Mouse (Mus musculus): ENCODE data around the gene Olfr1417.
"Not testable (repeated sequence)": the region's sequence is repeated elsewhere in the genome, so short reads cannot be mapped to it uniquely, and the experiment has no call there.

Gene Olfr1417

DNA sequence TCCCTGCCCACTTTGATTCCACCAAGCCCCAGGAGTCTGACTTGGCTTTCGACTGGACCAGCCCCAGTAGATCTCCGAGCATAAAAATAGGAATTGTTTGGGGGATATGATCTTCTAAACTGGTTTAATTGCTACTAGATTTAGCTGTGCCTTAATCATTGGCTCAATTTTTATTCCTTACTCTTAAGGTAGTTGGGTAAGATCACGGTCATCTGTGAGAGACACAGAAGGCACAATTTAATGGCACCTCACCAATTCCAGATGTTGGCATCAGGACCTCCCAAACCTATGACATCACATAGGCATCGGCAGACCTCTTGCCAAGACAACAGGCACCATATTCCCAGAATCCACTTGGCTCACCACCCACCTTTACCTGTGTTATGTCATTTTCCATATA, at the start of gene Olfr1417:
Gene Olfr1417 (minus strand): TSS at position 101 of the 400 bp plus-strand sequence.
- DNase-seq: no peak

- DNase-seq: no peak
Measured at GRCm38 (mm10) chr19:11886265-11886664, 47.2 kb upstream of the Olfr1417 start, which contains the start of gene Olfr1420. TSS of gene Olfr1420 (plus strand) at chr19:11886565.

DNA sequence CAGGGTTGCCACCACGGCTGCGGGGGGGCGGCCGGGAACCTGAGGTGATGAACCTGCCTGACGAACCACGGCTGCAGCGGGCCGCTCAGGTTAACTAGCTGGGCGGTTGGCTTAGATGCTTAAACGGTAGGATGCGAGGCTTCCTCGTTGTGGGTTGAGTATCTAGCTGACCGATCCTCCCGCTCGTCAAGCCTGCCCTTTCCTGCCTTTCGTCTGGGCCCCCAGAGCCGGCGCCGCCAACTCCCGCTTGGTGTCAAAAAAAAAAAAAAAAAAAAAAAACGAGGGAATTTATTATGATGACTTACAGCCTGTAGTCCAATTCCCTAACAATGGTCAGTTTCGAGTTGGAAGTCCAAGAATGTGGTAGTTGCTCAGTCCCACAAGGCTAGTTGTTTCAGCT, 39.4 kb upstream of the Olfr1417 start:
- DNase-seq: not testable (repeated sequence)

GRCm38 (mm10) chr19:11875006-11875405, 36.0 kb upstream of the Olfr1417 start, which contains the start of gene Olfr1419:
TSS of gene Olfr1419 (minus strand) at chr19:11875106.
- DNase-seq: no peak

DNA sequence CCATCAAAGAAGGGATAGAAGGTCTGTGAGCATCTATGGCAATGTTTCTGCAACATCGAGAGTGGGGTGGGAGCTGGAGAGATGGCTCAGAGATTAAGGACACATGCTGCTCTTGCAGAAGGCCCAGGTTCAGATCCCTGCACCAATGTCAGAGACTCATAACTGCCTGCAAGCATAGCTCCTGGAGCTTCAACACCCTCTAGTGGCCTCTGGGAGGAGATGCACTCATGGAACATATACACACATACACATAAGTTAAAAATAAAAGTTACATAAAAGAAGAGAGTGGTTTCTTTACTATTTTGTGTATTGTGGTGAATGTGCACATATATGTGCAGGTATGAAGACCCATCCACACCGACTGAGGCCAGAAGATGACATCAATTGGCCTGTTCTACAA, 28.8 kb upstream of the Olfr1417 start:
- no peak for DNase-seq

DNA sequence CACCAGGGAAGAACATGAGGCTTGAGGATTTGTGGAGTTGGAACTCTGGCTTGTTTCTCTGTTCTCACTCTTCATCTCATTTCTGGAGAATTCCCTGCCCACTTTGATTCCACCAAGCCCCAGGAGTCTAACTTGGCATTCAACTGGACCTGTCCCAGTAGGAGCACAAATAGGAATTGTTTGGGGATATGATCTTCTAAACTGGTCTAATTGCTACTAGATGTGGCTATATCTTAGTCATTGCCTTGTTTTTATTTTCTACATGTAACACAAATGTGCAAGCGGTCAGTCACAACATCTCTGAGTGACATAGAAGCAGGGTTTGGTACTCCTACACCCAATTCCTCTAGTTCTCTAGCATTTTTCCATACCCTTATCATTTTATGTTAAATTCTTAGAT, 21.9 kb upstream of the Olfr1417 start, which contains the start of gene Olfr1418:
Gene Olfr1418 (minus strand): TSS at position 101 of the 400 bp plus-strand sequence.
- no peak for DNase-seq

- DNase-seq: no peak
Measured at GRCm38 (mm10) chr19:11856506-11856905, 17.5 kb upstream of the Olfr1417 start.

DNA sequence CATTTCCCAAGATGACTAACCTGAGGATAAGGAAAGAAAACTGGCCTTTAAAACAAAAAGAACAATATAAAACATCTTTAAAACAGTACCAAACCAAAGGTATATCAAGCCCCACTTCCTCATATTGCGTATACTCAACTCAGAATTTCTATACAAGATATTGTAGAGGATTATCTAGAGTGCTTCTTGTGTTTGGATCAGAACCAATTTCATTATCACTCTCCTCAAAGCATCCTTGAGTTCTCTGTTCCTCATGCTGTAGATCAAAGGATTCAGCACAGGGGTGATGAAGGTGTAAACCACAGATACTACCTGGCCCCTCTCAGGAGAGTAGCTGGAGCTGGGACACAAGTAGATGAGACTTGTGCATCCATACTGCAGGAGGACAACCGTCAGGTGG, 15.8 kb upstream of the Olfr1417 start:
- no peak for DNase-seq

GRCm38 (mm10) chr19:11852652-11853051, 13.6 kb upstream of the Olfr1417 start:
- DNase-seq: no peak

DNA sequence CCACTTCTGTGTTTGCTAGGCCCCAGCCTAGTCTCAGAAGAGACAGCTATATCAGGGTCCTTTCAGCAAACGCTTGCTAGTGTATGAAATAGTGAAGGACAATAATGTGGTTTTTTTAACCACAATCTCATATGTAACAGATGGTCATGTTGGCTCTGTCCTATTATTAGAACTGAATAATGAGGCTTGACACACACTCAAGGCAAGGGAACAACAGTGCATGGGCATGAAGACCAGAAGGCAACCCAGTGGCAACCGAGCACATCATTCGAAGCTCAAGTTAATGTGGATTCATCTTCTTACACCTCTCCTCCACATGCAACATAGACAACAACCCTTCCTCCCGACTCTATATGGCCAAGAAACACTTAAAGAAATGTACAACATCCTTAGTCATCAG, 7.3 kb upstream of the Olfr1417 start:
- DNase-seq: no peak

DNA sequence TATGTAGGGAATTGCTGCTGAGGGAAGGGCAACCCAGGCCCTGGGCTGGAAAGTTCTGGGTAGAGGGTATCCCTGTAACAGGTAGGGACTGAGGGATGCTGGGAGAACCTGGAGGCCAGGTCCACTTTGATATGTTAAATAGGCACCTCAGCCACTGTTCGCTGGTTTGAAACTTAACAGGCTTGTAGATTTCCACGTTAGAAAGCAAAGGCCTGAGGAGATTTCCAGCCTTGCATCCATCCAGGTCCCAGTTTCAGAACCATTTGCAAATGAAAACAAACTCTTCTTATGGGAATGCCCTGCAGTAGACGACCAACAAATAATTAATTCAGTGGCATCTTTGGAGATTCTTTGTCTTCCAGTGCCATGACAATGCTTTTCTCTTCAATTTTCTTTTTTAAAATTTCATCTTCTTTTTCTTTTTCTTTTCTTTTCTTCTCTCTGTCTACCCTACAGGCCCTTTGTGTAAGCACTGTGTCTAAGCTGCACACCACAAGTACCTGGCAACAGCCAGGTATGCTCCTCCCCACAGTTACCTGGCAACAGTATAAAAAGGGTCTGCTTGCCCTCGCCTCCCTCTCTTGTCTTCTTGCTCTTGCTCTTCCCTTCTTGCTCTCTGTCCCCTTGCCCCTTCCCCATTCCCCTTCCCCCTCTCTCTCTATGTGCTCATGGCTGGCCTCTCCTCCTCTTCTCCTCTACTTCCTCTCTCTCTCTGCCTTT, 15.5 kb downstream of the Olfr1417 start:
- DNase-seq: no peak

DNA sequence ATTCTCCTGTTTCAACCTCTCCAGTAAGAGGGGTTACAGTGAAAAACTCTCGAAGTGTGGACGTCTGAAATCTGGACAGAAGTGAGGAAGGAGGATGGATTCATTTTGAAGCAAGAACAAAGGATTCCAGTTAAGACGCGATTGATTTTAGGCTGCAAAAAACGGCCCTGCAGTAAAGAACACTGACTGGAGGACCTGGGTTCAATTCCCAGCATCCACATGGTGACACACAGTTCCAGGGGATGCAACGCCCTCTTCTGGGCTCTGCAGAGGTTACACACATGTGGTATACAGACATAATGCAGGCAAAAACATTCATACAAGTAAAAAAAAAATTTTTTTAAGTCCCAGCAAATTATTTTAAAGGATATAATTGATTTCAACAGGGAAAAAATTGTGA, 18.8 kb downstream of the Olfr1417 start:
- no peak for DNase-seq

DNA sequence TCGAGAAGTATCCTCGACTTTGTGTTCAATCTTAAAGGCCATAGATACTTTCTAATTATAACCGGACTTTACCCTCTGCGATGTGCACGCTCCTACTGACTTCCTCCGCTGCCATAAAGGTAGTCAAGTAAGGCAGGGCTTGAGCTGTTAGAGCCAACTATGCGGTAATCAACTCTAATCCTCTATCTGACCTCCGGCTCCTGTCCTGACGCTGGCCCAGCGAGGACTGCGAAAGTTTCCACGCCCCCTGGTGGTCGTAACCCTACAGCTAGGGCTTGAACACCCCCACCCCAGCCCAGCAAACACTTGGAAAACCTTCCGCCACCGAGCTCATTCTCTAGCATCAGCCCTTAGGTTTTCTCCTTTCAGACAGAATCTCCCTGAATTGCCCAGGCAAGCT, 19.2 kb downstream of the Olfr1417 start:
- DNase-seq: peak; percentile 71

GRCm38 (mm10) chr19:11819143-11819700, 19.8 kb downstream of the Olfr1417 start, which contains the start of gene Stx3:
TSS of gene Stx3 (minus strand) at chr19:11819403.
- no peak for DNase-seq

DNA sequence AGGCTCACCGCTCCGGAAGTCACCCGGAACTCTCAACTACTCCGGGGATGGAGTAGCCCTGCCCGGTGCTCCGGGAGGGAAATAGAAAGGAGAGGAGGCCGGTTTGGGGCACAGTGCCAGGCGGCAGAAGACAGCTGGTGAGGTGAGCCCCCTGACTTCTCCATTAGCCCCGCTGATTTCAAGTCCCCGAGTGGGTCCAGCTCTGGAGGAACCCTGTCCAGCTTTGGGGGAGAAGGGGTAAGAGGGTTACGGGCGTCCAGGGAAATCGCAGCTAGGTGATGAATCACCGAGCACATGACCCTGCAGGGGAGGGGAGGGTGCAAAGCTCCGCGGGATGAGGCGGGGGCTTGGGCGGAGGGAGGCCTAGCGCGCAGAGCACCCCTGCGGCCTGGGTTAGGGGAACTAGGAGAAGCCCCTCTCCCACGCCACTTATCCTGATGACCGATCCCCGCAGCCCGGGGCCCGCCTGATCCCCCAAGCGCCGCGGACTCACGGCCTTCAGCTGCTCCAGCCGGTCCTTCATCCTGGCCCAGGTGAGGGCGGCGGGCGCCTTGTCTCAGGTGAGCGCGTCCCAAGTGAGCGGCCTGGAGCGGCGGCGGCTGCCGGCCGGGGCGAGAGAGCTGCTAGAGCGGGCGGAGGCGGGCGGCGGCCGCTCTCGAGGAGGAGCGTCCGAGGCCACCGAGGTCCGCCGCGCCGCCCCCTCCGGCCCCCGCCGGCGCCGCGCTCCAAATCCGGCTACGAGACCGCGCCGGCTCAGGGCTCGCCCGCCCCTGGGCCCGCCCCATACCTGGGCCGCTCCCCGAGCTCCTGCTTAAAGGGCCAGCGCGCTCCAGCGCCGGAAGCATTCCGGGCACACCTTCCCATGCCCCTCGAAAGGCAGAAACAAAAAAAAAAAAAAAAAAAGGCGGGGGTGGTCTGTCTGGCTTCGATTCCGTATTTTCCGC, 20.5 kb downstream of the Olfr1417 start:
- DNase-seq: peak; percentile 25

GRCm38 (mm10) chr19:11817586-11817985, 21.4 kb downstream of the Olfr1417 start:
- no peak for DNase-seq

DNA sequence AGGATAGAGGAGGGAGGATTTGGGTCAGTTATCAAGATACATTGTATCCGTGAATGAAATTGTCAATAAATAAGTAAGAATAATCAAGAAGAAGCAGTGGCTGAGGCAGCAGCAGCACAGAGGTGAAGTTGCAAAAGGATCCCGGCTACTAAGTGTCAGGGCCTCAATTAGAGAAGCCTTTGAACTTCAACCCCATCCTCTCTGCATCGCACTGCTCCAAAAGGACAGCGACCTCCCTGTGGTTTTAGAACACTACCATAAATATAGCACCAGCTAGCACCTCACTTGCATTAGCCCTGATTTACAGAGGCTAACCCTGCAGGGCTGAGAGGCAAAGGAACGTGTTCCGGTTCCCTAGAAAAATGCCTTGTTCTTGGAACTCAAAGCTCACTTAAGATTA, 22.3 kb downstream of the Olfr1417 start:
- DNase-seq: no peak

DNA sequence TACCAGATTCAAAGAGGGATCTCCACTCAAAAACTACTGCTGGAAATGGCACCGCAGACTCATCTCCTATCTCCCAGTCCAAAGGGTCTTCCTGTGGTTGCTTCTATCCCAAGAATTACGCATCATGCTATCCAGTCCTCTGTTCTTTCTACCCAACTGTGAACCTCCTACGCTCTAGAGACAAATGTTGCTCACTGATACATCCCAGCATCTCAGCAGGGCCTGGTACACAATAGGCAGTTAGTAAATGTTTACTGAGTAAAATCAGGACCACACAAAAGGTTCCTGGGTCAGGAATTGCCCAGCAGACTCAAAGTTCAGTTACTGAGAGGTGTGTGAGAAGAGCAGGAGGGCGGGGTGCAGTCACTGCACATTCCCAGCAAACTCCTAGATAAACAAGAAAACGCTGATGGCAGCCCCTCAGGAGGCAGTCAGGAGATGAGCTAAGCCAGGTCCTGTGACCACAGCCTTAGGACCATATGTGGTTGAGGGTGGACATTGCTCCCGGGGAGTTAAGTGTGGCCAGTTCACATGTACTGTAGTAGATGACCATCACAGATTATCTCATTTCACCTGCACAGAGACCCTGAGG, 24.2 kb downstream of the Olfr1417 start:
- no peak for DNase-seq

DNA sequence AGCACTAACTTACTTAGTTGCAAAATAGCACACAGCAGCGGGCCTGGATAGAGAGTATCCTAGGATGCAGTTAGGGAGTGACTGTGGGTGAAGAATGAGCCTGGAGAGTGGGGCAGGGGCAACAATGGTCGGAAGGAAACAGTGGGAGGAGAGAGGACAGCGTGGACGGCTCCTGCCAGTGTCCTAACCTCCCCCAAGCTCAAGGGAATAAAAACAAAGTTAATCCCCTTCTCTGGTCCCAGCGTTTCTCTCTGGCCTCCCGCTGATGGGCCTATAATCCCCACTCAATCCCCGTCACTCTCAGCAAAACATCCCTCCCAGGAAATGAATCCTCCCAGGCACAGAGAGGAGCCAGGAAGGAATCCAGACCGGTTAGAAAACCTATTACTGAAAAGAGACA, 25.4 kb downstream of the Olfr1417 start:
- DNase-seq: no peak

DNA sequence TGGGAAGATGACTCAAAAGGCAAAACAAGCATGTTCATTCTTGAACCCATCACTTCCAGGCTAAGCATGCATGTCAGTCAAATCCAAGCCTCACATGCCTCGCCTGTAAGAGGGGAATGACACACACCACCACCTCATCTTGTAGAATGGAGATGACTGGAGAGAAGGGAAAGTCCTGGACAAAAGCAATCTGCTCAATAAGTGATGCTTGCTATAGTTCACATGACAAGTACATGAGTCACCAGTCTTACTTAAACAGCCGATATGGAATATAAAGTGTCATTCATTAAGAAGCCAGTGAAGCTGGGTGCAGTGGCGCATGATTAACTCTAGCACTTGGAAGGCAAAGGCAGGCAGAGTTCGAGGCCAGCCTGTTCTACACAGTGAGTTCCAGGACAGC, 25.9 kb downstream of the Olfr1417 start:
- DNase-seq: no peak

DNA sequence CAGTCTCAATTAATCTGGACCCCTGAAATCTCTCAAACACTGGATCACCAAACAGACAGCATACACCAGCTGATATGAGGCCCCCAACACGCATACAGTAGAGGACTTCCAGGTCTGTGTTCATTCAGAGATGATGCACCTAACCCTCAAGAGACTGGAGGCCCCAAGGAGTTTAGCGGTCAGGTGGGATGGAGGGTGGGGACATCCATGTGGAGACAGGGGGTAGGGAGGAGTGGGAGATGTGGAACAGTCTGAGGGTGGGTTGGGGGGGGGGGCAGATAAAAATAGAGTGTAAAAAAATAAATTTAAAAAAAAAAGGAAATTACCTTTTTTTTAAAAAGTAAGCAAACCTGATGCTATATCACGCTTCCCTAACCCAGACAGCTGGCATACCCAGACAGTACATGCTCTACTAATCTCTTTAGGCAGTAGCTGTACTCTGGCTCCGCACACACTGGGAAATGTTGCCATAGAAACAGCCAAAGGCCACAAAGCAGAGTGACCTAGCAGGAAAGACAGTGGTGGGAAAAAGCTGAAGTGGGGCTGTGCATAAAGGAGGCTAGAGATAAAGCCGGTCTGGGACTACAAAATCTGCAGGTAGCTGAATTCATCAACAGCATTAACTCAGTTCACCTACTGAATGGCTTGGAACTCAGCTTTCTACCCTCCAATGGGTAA, 27.2 kb downstream of the Olfr1417 start:
- DNase-seq: no peak

GRCm38 (mm10) chr19:11810856-11811255, 28.2 kb downstream of the Olfr1417 start:
- no peak for DNase-seq

Measured in thymus, postnatal 25 days (tissue).